Mouse (Mus musculus) subcutaneous adipose tissue, adult 2 months (tissue): ENCODE results near the gene Gm10358. TPM values are rescaled to one million over a fixed set of nuclear protein-coding genes. Genes with fewer than 3 reads are reported as not detected.

Experiments used
- polyA plus RNA-seq: library from polyadenylated mRNA; depleted of rRNA; stranded (reverse); fragments of >200 nt; gene quantifications from 2 replicates; pipeline ENCODE4 v1.2.3, GENCODE M21; 2012; ENCODE audit warnings: low replicate concordance; rRNA removed

The Gm10358 gene
- polyA plus RNA-seq = 0.69 and 0.82 TPM in 2 replicates

GRCm38 (mm10) chr8:75406489-75406888 is at the start of gene Gm10358:
Gm10358 (minus strand) TSS chr8:75406589.

GRCm38 (mm10) chr8:75448394-75448793 is 42.0 kb upstream of the Gm10358 start, which contains the start of gene Iqcm:
Iqcm (plus strand) TSS chr8:75448694.

Other genes with a start within 250 kb of the Gm10358 start
- 0.77 and 37.7 TPM in 2 replicates for gene Rasd2, start 192.6 kb downstream of the Gm10358 start, polyA plus RNA-seq
- not detected in 2 replicates for gene Iqcm, start 42.1 kb upstream of the Gm10358 start, polyA plus RNA-seq